Mouse (Mus musculus): ENCODE measurements around the gene Ctnnd2.

Ctnnd2 gene

DNA sequence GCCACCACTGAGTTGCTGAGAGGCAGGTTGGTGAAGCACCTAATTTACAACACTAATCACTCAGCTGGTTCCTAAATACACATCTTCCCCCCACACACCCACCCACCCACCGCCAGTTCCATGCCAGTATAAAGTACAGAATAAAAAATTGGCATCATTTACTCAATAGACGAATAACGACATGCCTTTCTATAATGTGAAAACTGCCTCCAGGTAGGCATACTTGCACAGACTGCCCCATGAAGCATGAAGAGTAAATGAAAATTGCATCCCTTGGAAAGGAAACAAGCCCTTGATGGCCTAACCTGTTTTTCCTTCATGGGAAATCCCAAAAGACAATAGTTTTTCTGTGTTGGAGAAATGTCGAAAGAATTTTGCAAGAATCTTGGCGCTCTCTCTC, 212.0 kb downstream of the Ctnnd2 start:
- in situ Hi-C loops (cut with MseI, MboI) = no loop called here

DNA sequence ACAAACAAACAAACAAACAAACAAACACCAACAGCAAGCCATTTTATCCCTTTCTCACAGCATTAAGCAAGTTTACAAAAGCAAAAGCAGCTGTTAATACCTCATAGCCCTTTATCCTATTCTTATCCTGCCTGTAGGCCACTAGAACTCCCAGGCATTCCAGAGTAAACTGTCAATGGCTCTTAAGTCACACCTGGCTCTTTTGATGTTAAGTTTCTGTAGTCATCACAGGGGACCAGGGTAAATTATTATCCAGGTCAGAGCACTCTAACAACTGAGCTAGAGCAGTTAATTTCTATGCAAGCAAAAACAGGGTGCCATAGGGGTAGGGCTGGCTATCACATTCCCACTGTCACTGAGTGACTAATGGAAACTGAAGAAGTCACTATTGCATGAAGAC, 214.1 kb downstream of the Ctnnd2 start:
- in situ Hi-C loops (cut with MseI, MboI) = no loop called here

DNA sequence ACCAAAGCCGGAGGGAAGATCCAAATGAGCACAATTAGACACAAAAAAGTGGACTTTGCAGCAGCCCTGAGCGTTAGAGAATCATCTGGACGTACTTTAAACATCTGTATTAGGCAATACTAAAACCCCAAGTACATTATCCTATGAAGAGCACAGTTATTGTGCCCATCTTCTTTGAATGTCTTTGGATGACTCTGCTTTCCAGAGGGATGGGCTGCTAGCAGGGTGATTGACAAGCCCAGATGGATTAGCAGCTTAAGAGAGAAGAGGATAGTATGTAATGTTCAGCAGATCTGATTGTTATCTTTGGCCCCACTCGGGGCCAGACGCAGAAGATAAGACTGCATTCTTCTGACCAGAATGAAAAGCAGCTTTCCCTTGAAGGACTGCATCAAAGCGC, 214.9 kb downstream of the Ctnnd2 start:
- in situ Hi-C loops (cut with MseI, MboI) = no loop called here

DNA sequence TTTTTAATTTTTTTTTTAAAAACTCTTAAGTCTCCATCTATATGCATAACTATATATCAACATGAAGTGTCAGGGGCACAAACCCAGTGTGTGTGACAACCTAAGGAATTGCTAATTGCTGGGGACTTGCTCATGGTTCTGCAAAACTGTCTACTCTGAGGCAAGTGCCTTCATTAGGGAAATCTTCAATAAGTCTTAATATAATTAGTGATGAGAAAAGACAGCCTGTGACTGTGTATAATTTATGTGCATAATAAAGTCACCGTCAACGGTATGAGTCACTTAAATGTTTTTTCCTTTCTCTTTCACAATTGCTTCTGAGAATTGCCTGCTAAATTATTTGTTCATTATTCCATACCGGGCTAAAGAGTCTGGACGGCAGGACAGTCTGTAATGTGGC, 228.7 kb downstream of the Ctnnd2 start:
- in situ Hi-C loops (cut with MseI, MboI) = no loop called here

DNA sequence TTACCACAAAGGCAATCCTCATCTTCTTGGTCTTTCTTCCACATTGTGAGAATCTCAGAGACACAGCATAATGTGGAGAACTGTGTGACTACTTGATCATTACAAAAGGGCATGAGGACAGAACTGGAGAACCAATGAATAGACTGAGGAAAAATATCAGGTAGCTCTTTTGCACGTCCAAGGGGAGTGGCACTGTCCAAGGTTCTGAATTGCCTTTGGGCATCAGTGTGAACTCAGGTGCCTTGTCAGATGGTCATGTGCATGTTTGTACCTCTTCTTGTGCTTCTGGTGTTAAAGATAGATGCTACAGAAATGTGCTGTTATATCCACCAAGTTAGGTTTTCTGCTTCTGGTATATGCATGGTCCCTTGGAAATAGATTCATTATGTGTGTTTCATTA, 233.9 kb downstream of the Ctnnd2 start:
- in situ Hi-C loops (cut with MseI, MboI) = no loop called here

DNA sequence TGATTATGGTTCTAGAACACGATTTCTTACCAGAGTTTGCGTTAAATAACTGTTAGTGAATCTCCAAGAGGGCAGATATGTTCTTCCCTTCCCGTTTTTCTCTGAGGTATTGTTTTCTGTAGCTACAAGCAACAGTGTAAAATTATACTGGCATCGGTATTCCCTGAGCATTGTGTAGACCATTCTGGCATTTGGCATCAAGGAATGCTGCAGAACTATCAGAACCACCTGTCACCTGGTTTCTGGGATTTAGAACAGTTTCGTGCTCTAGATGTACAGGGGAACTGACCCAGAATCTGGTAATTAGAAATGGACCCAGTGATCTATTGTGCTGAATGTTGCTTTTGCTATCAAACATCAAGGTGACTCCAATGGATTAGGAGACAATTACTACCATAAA, 250.8 kb downstream of the Ctnnd2 start:
- in situ Hi-C loops (cut with MseI, MboI) = no loop called here

DNA sequence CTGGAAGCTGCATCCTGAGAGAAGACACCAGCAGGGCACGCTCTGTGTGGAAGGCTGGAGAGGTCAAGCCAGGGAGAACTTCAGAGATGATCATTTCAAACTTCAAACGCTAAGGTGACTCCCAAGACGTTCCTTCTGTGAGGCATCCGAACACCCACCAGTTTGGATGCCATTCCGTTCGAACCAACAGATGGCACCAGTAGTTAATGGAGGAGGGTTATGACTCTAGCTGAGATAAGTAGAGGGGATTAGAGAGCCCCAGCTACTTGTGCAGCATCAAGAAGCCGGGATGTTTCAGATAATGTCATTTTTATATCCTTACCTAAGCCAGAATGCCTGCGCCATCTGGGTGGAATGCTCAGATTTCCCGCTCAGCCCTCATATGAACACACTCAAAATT, 251.9 kb downstream of the Ctnnd2 start:
- in situ Hi-C loops (cut with MseI, MboI) = no loop called here

DNA sequence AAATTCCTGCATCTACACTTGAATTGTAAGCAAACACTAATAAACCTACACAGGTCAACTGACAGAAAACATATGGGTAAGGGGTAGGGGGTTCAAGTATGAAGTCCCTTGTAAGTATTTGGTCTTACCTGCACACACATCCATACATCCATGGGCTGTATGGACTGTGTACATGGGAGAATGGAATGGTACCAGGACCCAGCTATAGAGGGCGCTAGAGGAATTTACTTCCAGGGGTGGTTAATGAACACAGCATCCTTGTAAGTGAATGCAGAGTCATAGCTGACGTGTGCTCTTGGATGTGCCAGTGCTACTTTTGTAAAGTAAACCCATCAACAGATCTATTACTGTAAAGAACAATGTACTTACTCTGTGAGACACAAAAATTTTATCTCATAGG, 254.9 kb downstream of the Ctnnd2 start:
- in situ Hi-C loops (cut with MseI, MboI) = loop anchor here in 1 of 2 experiments (25.0 kb wide), 1 partner anchor 310 kb away; no protein-coding TSS in a partner anchor

DNA sequence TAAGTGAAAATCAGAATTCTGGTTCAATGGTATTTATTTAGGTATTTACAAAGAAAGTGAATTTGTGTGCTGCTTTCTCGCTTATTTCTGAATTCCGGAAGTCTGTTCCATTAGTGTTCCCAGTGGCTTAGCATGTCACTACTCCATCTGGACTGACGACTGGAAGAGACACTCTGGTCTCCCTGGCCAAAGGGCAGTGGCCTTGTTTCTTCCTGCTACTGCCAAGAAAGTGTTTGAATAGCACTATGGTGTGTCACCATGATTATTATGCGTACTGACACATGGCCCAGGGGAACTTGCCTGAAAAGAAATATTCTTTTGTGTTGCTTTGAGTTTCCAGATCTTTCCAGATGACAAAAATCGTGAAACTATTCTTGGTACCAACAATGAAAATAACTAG, 266.7 kb downstream of the Ctnnd2 start:
- in situ Hi-C loops (cut with MseI, MboI) = loop anchor here in 1 of 2 experiments (25.0 kb wide), 1 partner anchor 298 kb away; no protein-coding TSS in a partner anchor

DNA sequence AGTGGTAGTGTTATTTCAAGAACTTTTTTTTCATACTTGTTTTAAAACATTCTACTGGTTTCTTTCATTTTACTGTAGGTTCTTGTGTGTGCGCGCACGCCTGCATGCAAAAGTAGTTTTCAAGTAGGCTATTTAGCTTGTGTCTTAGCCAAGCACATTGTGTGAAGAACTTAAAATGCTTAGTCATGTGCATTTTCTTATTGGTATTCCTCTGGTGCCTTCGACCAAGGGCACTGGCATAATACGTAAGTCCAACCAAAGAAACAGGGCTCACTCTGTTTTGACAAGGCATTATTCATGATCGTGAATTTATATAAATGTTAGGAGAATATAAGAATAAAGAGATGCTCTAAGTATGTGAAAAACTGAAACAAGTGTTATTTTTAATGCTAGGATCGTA, 278.4 kb downstream of the Ctnnd2 start:
- in situ Hi-C loops (cut with MseI, MboI) = no loop called here

DNA sequence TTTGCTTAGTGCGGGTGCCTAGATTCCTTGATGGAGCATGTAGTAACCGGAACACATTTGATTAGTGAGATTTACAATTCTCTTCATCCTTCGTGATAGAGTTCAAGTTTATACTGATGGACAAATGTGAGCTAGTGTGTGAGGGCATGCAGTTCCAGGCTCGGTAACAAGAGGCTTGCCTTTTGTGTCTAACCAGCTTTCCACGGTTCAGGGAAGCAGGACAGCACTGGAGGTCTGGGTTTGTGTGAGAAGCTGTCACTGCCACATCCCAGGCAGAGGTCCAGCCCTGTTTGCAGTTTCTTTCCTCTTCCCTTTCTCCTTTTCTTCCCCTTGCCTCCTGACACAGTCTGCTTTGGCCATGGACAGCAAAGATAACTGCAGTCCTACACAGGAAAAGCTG, 279.5 kb downstream of the Ctnnd2 start:
- in situ Hi-C loops (cut with MseI, MboI) = no loop called here

DNA sequence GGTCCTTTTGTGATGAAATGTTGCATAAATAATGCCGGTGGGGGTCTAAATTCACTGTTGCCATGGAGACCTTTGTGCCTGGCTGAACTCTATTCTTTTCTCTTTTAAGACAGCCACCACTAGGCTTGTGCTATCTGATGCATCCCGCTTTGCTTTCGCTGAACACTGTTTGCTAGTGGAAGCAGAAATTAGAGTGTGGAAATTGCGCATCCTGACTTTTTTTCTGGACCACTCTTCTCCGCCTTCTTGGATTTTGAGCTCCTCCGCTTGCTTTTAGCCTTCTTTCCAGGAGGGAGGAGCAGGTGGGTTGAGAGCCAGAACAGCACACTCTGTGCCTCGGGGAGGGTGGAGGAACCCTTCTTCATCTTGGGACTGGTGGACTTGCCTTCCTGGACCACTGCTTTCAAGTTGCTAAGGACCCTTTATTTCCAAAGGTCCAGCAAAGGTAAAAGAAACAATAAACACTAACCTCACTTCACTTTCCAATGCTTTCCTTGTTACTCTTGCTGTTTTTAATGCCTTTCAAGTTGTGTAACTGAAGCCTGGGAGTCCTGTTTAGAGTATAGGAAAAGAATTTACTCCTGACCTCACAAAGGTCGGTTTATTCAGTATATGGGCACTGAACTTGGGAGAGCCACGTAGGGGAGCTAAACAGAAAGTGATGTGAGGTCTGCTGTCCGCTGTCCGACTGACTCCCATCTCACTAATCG, 285.3 kb downstream of the Ctnnd2 start:
- in situ Hi-C loops (cut with MseI, MboI) = no loop called here

DNA sequence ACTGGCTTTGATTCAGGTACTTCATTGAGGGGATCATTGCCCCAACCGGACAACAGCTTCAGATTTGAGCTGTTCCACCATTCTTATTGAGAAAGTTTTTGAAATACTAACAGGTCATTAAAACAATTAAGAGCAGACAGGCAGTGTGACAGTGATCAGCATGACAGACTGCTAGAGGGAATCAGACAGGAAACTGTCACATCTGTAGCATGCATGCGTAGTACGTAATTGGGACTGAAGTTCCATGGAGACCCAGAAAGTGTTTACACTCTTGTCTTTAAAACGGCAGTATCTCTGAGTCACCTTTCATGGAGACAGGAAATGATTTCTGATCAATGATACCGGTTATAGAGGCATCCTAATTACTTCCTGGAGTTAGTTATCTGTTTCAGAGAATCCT, 286.3 kb downstream of the Ctnnd2 start:
- in situ Hi-C loops (cut with MseI, MboI) = no loop called here

DNA sequence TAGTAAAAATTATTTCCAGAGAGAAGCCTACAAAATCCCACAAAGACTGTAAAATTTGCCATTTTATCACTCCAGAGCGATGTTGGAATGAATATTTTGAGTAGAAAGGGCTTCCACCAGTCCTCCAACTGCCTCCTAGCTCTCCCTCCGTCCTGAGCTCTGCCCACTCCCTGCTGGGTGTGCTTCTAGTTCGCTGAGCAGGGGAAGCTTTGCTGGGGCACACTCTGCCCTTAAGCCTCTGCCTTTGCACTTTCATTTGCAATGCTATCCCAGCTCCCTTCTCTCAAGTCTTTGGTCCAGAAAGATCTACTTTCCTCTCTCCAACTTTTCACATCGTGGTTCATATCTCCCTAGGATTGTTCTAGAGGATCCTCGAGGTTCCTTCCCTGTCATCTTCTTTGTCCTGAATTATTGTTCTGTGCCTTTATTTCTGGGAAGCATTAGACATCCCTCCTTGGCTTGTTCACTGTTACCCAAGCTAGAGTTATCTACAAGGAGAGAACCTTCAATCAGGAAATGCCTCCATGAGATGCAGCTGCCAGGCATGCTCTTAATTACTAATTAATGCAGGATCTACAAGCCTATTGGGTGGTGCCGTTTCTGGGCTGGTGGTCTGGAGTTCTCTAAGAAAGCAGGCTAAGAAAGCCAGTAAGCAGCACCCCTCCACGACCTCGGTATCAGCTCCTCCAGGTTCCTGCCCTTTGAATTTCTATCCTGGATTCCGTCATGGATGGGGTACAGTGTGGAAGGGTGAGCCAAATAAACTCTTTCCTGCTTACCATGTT, 288.1 kb downstream of the Ctnnd2 start:
- in situ Hi-C loops (cut with MseI, MboI) = no loop called here

DNA sequence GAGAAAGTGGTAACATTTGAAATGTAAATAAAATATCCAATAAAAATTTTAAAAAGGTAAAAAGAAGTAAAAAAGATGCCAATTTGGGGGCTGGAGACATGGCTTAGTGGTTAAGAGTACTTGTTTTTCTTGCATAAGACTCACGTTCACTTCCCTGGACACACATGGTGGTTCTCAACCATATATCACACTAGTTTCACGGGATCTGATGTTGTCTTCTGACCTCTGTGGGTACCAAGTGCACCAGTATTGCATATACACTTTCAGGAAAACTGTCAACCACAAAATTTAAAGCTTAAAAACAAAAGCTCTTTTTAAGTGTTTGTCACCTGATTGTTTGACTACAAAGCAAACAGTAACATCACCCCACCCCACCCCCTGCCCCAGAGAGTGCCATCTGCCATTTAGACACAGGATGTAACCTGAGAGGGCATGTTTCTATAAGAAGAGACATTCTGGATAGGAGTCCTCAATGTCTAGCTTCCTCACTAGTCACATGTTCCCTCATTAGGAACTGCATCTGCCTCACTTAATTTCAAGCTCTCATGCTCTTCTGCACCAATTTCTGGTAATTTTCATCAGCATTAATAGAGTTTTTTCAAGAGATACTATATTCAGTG, 290.5 kb downstream of the Ctnnd2 start:
- in situ Hi-C loops (cut with MseI, MboI) = no loop called here

DNA sequence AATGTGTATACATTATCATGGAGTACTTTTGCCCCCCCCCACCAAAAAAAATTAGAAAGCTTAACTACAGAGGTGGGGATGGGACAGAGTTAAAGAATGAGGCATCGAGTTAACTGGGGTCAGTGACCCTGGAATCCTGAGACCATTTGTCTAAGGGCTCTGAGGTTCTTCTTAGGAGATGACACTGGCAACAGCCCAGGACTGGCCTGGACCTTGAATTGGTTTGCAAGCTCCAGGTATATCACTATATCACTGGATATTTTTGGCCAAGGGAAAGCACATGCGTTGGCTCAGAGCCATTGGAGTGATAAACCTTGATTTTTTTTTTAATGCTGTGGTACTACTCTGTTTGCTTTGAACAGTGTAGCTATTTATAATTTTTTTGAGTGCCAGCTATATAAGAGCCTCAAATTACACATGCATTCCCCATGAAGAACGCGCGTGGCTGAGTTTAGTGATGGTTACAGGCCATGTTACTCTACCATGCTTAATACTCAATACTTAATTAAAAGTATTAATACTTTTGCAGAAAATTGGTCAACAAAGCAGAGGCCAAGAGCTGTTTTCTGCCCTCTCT, 291.2 kb downstream of the Ctnnd2 start:
- in situ Hi-C loops (cut with MseI, MboI) = no loop called here

DNA sequence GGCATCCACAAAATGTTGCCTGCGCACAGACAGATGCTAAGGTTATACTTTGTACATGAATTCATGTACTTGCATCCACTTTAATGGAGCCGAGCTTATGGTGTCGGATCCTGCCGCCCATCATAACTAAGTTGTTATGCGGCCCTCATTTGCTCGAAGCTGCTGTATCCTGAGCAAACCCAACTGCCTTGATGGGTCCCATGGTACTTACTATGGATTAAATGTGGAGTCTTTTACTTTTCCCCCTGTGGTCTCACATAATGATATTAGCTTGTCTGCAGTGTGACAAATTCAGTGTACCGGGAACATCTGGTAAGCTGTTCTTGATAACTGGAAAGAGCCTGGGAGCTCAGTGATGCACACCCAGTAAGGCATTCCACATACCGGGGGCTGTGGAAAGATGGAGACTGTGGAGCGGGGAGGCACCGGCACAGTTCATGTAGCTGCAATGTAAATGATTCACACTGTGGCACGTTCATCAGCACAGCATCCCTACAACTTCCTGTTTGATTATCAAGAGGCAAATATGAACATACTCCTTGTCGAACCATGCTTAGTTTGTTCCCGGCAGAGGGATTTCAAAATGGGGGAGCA, 294.7 kb downstream of the Ctnnd2 start:
- in situ Hi-C loops (cut with MseI, MboI) = no loop called here

DNA sequence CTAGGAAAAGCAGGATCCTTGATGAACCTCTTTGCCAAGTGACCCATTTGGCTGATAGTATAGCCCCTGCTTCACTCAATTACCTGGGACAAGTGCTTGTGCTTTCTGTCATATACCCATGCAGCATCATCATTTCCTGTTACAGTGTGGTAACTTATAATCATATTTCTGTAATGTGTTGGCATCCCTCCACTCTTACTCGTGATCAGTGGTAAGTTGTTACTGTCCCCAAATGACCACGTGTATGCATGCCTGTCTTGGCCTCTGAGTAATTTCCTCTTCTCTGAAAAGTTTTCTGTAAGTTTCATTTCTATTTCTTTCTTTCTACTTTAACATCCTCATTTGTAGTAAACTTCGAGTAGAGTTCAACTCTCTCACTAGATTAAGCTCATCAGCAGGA, 296.4 kb downstream of the Ctnnd2 start:
- in situ Hi-C loops (cut with MseI, MboI) = no loop called here

DNA sequence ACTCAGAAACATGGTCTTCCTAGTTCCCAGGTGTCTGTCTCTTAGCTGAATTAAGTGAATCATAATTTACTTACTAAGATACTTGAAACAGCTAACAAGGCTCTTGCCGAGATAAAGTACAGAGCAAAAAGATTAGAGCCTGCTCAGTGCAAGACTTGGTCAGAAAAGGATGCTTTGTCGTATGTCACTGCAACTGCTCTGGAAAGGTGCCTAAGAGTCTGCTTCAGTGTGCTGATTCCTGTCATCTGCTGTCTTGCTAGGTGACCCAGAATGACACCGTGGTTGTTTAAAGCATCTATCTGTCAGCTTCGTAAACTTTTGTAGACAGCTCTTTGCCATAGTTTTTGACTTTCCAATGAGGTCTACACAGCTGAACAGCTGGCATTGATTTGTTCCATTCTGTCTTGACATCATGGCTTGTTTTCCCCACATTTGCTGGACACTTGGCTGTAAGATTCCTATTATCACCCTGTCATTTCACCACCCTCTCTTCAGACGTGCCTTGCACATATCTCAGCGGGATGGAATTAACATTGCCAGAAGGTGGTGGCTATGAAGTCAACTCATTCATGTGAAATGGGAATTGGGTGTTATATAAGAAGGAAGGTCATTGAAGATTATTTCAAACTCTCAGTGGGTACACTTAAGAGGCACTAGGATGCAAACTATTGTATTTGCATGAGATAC, 299.0 kb downstream of the Ctnnd2 start:
- in situ Hi-C loops (cut with MseI, MboI) = no loop called here

DNA sequence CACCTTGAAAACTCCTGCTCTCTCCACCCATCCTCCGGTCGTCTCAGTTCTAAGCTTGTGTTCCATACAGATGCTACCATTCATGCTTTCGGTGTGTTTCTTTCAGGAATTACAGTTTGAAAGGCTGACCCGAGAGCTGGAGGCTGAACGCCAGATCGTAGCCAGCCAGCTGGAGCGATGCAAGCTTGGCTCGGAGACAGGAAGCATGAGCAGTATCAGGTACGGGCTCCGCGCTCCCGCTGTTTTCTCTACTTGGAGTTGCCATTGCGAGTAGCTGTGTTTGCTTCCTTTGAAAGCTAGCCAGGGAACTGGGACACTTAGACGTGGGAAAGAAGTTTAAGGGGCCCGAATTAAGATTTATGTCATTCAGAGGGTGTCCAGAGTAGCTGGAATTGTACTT, 308.3 kb downstream of the Ctnnd2 start:
- in situ Hi-C loops (cut with MseI, MboI) = no loop called here

DNA sequence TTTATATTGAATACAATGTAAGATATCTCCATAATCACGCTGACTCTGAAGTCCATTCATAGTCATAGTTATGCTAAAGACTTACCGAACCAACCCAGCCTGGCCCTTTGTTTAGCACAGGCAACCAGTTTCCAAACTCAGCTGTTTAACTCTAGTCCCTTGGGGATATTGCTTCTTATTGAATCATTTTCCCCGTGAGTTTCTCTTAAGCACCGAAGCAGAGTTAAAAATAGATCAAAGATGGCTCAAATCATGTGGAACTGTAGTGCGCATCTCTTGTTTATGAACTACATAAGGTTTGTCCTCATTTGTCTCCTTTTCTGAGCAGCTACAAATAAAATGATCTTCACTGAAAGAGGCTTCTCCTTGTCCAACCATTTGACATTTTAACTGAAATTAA, 334.1 kb downstream of the Ctnnd2 start:
- in situ Hi-C loops (cut with MseI, MboI) = no loop called here
